Mouse (Mus musculus) c-Kit-negative CD71-positive TER-119-positive erythroid progenitor cells, embryonic 14.5 days (primary cell): ENCODE measurements around the gene Gdap1l1.

Experiments used
- DNase-seq: peaks from one replicate; pipeline ENCODE4 v3.0.0-alpha.2; 2013; ENCODE audit warnings: low read depth, low spot score

Gdap1l1 gene

DNA sequence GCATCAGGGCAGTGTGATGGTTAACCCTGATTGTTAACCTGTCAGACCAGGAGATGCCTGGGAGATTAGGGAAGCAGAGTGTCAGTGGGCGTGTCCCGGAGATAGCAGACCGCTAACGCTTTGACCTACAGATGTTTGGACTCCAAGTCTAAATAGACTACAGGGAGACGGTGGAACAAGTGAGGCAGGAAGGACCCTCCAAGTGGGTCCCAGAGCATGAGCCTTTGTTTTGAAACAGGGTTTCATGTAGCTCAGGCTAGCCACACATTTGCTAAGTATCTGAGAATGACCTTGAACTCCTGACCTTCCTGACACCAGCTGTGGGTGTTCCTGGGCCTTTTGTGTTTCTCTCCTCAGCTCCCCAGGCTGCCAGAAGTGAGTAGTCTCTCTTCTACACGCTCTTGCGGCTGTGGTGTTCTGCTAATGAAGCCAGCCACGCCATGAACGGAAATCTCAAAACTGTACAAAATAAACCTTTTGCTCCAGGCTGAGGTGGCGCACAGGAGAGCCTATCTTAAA, 25.0 kb downstream of the Gdap1l1 start:
- no peak for DNase-seq

DNA sequence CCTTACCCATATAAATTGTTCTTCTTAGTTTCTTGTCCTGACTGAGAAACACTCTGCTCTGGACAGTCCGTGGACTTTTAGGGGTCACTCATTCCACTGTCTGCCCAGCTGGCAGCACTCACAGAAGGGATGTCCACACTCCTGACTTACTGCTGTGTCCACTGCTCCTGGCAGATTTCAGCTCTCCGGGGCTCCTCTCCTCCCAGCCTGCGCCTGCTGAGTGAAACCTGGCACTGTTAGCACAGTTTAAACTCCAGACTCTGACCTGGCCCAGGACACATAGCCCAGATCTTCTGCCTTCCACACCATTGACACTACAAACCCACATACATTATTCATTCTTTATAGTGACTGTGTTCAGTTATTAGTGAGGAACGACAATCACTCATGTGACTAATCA, 25.7 kb downstream of the Gdap1l1 start:
- no peak for DNase-seq

DNA sequence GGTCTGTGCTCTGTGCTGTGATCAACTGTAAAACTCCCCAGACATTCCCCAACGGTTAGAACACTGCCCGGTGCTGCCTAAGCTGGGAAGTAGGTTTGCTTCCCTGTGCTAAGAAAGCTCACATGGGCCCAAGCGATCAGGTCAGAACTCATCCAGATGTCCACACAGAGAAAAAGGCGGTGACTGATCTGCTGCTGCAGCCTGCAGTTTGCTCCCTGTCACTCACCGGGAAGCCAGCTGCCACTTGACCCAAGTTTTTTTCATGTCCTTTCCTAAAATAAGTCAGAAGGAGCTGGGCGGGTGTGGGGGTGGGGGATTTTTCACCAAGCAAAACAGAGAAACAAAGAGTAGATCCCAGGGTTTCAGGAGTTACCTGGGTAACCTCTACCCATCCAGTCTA, 26.3 kb downstream of the Gdap1l1 start:
- DNase-seq = no peak

DNA sequence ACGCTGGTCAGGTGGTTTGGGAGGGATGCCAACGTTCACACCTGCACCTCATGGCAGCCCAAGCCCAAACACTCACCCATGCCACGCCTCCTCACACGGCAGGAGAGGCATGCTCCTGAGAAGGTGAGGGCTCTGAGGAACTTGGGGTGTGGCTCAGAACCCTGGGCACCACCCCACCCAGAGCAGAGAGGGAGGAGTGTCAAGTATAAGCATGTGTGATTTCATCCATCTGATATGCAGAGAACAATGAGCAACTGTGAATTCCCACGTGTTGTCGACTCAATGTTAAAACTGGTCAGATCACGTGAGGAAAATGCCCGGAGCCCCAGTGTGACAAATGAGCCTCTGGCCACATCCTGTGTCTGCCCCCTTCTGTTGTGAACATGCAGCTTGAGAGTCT, 28.5 kb downstream of the Gdap1l1 start:
- DNase-seq = no peak

DNA sequence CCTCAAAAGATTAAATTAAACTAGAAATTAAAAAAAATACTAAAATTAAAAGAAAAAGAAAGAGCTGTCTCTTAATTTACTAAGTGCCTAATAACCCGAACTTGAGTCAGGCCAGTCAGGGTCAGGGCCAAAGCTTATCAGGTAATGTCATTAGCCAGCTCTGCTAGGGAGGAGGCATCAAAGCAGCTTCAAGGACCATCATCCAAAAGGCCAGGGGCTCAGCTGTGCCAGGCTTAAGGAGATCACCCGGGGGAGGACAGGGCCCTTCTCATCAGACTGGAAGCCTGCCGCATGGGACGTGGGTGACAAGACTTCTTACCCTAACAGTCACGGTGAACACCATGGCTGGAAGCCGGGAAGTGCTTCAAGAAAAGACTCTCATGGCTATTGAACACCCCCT, 29.3 kb downstream of the Gdap1l1 start:
- DNase-seq = no peak

DNA sequence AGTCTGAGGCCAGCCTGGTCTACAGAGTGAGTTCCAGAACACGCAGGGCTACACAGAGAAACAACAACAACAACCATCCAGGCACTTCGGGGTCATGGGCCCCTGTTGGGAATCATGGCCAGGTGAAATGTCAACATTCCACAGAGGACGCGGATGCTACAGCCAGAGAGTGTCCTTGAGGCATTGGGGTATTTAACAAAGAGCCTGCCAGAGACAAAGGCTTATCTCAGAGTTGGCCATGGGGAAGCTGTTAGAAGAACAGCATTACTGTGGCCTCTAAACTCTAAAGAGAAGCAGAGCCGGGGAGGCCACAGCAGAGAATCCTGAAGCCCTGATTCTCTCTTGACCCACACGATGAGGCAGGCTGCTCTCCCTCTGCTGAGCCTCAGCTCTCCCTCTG, 30.6 kb downstream of the Gdap1l1 start:
- no peak for DNase-seq

DNA sequence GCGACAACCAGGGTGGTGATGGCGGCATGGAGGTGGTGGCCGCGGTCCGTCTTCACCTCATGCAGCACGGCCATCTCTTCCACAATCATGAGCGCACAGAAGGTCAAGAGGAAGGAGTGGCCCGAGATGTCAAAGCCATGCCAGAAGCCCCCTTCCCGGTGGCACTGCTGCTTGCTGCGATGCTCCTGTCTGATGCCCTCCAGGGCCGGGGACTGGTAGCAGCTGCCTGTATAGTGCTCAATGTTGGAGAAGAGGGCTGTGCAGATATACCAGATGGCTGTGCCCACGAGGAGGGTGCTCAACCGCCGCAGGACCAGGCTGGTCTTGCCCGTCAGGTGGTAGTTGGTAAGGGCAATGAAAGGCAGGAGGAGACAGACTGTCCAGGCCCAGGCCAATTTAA, 31.4 kb downstream of the Gdap1l1 start:
- no peak for DNase-seq

DNA sequence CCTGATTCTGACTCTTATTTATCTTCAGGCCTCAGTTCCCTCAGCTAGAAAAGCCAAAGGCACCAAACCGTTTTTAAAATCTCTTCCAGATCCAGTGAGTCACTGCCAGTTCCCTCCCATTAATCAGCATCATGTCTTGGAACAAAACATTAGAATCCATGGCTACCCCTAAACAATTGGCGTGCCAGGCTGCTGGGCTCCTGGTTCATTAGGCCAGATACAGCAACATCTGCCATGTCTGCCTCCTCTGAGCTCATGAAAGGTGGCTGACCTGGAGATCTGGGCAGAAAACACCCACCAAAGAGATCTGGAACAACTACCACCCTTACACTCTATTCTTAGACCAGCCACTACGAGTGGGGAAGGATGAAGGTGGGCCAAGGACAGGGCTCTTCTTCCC, 32.9 kb downstream of the Gdap1l1 start:
- DNase-seq = no peak

DNA sequence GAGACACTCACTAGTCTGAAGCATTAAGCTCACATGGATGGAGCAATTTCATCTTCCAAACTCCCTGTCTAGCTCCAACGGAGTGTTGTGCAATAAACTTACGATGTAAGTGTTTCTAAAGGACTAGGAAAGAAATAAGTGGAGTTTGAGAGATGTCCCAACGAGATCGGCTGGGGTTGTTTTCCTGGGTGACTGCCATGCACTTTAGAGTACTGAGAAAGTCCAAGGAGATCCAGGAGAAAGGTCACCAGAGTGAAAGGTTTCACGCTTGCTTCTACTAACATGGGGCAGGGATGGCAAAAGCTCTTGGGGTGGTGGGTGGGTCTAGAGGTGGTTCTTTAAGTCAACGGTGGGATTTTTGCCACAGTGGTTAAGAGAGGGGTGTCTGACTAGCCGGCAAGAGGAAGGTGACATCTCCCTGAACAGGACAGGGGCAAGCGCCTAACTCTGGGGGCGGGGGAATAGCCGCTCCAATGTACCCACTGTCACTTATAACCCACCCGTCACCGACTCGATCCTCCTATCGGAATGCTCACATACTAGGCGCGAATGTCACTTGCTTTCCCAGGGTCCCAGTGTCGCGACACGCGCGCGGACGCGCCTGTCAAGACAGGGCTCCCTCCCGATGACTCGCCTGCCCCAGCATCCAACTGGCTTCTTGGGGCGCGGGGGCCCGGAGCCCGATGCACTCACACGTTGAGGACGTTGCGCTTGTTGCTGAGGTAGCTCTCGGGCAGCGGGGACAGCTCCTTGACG, 33.6 kb downstream of the Gdap1l1 start:
- DNase-seq = peak; percentile 3

DNA sequence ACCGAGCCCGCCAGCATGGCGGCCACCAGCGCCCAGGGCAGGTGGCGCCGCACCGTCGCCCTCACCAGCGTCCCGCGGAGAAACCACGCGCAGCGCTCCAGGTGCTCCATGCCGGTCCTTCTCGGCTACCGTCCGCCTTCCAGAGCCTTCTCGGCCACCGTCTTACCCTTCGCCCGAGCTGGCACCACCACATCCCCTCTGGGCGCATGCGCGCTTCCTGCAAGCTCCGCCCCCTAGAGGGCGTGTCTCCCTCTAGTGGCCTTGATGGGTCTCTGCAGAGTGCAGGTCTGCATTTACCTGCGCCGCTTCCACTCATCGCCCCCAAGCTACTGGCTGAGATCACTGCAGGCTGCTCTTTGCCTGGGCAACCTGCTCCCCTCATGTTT, 34.2 kb downstream of the Gdap1l1 start, which contains the start of gene Fitm2:
TSS of gene Fitm2 (minus strand) at position 164 of the 386 bp plus-strand sequence.
- DNase-seq = peak; percentile 96

DNA sequence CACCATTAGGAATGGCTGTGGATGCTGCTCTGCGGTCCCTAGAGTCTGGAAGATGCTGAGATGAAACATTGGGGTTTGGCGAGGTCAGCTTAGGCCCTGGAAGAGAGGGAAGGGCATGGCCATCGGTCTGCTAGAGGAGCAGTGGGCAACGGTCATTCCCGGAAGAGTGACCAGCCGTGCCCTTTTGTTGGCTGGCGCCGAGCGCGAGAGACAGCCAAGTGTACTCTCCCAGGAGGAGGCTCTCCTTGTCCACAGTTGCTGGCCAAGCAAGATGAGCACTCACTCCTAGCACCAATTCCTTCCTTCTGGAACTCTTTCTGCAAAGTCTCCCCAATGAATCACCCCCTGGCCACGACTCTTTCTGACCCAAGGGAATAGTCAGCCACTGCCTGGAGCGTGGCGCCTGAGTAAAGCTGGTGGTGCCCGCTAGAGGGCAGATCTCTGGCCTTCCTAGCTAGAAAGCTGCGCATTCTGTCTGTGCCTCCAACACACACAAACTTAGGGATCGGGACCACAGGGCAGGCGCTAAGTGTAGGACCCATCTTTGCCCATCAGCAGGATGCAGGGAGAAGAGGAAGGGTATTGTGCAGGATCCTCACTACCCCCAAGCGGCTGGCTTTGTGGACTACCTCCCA, 42.0 kb downstream of the Gdap1l1 start:
- no peak for DNase-seq

DNA sequence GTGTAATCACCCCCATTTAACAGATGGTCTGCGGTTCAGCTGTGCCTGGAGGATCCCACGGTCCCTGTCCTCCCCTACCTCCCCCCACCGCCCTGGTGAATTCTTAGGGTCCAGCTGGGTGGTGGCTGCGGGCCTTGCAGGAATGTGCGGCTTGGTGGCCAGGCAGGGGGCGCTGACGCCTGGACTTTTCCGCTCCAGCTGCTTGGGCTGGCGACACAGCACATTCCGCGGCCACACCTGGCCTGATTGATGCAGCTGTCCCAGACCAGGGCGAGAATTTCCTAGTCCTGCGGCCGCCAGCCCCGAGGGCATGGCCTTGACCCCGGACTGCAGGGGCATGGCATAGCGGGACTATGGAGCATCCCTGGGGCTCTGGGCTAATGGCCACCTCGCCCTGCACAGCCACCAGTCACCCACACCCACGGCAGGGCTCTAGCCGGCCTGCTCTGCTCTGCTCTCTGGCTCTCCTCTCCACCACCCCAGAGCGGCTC, 43.3 kb downstream of the Gdap1l1 start:
- no peak for DNase-seq

DNA sequence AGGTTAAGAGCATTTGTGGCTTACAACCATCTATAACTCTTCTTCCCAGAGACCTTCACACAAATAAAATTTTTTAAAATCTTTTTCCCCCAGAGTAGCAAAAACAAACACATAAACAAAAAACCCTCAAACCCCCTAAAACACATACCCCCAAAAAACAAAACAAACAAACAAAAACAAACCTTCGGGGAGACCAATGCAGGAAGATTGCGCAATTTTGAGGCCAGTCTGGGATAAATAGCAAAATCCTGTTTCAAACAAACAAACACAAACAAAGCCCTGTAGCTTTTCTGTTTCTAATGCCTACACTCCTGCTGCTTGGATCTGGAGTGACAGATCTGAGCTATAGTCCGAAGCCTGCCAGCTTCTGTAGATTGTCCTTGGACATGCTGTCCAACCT, 49.1 kb downstream of the Gdap1l1 start:
- no peak for DNase-seq

DNA sequence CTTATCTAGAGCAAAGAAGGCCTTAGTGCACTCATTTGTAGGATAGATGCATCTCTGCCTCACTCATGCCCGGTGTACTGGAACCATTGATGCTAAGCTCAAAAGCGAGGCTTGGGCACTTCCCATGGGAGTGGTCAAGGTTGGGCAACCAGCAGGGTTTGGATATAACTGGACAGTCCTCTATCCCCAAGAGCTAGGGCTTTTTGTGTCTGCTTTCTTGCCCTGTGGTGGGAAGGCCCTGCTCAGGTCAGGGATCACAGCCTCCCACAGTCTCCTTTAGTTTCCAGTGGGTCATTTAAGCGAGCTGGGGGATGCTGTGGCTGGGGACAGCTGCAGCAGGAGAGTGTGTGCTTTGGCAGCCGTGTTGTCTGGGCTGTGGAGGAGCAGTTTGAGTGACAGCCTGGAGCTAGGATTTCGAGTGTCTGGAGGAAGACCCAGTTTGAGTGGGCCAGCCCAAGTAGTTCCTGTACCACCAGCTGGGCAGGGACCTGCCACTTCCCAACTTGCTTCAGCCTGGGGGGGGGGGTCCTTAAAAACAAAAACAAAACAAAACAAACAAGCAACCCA, 51.5 kb downstream of the Gdap1l1 start:
- DNase-seq = no peak

DNA sequence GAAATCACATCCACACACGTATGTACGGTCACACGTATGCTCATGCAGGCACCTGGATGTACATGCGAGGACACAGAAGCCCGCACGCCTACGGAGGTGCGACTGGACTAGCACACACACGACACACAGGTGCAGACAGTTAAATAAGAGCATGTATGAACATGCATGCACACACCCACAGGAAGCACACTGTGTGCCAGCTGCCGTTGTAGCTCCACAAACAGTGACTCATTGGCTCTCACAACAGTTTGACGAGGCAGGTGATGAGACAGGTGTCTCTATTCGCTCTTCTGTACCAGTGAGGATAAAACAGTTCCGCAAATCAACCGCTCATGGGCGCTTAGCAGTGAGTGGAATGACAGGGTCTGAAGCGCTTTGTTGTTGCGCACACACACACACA, 52.4 kb downstream of the Gdap1l1 start:
- no peak for DNase-seq

DNA sequence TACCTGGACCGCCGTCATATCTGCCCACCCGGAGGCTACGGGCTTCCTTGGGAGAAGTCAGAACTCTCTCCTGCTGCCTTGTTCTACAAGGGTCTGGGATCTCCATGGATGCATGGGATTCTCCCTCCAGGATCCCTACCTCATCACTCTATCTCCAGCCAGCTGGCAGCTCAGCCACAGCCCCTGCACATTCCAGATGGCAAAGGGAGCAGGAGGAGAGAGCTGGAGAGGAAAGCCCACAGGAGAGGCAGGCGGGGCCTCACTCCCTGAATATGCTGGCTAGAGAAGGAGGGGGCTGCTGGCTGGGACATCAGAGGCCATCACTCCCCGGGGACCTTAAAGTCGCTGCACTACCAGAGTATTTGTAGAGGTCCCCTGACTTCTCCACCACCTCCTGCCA, 53.1 kb downstream of the Gdap1l1 start:
- DNase-seq = no peak

DNA sequence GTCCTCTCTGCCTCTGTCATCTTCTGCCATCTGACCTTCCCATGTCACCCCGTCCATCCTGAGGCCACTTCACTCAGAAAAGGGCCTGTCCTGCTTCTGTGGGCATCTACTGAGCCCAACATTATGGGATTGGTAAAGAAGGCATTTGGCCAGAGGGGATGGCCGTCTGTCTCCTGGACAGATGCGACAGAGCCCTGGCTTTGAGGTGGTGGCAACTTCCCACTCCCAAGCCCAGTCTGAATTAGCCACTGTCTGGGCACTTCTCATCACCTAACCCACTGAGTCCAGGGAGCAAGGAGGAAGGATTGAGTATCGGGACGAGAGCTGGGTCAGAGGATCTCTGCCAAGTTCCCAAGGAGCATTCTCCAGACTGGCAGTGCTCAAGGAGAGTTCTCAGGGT, 53.7 kb downstream of the Gdap1l1 start, which contains the start of gene R3hdml:
TSS of gene R3hdml (plus strand) at position 301 of the 400 bp plus-strand sequence.
- no peak for DNase-seq

DNA sequence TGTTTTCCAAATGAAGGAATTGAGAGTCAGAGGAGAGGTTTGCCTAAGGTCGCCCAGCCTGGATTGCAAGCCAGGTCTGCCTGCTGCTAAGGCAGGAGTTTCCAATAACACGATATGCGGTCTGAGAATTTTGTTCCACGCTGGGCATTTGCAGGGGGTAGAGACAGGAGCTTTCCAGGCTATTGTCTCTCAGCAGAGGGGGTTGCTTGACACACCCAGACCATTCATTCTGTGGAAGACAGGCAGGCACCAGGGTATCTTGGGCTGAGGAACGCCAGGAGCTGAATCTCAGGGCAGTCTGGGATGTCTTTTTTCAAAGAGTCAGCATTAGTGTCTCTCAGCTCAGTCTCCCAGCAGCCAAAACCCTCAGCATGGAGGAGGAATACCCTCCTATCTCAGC, 54.8 kb downstream of the Gdap1l1 start:
- no peak for DNase-seq

DNA sequence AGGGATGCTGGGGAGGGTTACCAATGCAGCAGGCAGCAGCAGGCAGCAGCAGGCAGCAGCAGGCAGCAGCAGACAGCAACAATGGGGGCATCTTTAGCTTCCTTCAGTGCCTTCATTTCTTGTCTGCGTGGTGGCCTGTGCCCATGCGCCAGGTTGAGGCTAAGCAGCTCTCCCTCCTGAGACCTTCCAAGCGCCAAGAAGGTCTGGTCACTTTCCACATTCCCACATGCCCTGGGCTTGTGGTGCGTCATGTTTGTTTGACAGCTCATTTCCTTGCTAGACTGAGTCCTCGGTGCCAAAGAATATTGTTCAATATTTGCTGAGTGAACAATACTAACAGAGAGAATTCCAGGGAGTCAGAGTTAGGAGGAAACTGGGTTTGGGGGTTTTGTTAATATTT, 55.7 kb downstream of the Gdap1l1 start:
- no peak for DNase-seq

DNA sequence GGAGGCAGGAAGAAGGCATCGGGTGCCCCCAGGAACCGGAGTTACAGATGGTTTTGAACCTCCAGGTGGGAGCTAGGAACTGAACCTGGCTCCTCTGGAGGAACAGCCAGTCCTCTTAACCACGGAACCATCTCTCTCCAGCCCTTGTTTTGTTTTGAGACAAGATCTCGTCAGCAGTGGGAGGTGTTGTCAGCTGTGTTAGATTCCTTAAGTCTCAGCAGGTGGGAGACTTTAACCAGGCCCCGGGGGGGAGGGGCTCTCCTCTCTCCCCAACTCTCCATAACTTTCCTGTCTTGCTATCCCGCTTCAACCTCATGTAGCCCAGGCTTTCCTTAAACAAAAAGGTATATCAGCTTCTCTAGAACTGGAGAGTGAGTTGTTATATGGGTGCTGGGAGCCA, 56.2 kb downstream of the Gdap1l1 start:
- no peak for DNase-seq

DNA sequence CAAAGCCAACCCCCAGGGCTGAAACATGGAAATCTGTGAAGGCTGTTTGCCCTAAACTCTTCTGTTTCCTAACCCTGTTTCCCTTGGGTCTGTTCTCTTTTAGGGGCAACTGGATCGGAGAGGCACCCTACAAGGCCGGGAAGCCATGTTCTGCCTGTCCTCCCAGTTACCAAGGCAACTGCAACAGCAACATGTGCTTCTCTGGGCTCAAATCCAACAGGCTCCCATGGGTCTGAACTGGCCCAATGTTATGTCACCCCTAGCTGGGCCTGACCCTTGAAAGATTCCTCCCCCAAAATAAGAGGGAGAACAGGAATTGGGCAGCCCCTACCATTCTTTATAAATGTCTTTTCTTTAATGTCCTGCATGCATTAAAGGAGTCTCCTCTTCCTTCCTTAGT, 63.9 kb downstream of the Gdap1l1 start:
- DNase-seq = no peak

DNA sequence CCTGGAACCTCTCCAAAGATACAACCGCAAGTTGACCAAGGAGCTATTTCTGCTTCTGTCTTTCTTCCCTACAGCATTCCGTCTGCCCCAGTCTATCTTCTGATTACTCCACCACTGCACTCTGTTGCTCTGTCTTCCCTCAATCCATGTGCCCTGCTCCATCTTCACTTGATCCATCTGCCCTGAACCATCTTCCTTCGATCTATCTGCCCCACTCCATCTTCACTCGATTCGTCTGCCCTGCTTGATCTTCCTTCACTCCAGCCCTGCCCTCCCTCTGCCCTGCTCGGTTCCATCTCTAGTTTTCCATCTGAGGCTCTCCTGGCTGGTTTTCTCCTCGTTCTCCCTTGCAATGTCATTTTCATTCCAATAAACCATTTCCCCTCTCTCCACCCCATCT, 64.9 kb downstream of the Gdap1l1 start:
- no peak for DNase-seq
